Mouse (Mus musculus): ENCODE measurements at regions not wholly inside any gene's neighbourhood (a gene's known extent, or its start where the extent isn't known, plus 50 kb on each side); places are given as distances from the start of the nearest gene placed in this dataset.

- DNase-seq (ENCODE audit: low read depth, low spot score): peak; percentile 47
Measured at GRCm38 (mm10) chr19:14891689-14892389, 294.0 kb upstream of the Tle4 start.

DNA sequence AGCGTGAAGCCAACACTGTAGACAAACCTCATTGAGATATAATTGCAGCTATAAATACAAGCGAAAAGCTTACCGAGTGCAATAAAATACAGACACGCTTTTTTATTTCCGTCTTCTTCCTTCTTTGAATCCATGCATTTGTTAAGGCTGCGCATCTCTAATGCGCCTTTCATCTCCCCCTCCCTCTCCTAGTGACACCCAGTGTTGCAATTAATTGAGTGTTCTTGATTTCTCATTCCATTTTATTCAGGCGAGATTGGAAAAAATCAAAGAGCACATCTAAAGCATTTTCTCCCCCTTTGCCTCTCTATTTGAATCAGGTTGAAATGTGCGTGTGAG is 293.2 kb upstream of the Tle4 start:
- no peak for DNase-seq (ENCODE audit: low read depth, low spot score)

DNA sequence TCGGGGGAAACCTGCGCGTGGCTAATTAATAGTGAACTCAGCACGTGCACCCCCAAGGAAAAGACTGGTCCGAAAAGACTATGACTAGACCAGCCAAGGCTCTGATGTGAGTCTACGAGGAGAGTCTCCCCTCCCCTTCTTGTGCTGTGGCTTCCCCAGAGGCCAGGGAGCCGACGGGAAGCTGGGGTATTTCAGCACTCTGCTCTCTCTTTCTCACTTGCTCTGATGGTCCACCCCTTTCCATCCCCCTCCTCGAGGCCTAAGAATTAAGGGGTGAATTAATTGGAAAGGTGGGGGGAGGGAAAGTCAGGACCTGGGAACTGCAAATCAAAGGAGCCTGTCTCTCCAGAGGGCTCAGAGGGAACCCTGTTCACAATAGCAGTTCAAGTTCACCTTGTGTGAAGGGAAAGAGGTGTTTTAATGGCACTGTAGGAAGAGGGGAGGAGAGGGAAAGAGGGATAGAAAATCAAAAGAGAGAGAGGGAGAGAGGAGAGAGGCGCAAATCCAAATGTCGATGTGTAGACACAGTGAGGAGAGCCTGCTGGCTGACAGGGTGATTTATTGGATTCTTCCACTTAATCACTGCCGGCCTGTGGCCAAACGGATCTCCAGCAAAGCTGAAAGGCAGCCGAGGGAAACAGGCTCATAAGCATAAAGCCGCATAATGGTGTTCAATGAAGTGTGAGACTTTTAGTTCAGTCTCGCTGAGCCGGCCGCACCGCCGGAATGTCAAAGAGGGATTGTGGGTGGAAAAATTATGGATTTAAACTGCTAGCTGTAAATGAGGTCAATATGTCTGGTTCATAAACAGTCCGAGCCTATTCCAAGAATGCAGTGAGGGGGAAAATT is 292.6 kb upstream of the Tle4 start:
- peak; percentile 91 for DNase-seq (ENCODE audit: low read depth, low spot score)

DNA sequence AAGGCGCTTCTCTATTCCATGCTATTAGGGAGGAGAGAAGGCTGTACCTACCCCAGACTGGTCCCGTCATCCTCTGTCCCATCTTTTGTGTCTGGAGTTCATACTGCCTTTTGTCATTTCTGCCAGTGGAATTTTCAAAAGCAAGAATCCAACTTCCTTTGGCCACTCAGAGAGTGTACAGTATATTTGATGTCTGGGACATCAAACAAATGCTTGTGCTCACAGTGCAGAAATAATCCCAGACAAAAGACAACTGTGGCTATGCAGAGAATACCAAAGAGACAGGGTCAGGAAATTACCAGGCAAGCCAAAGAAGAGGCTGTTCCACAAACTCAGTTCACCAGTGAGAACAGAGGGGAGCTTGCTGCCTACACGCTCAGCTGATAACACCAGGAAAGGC is 291.9 kb upstream of the Tle4 start:
- no peak for DNase-seq (ENCODE audit: low read depth, low spot score)

DNA sequence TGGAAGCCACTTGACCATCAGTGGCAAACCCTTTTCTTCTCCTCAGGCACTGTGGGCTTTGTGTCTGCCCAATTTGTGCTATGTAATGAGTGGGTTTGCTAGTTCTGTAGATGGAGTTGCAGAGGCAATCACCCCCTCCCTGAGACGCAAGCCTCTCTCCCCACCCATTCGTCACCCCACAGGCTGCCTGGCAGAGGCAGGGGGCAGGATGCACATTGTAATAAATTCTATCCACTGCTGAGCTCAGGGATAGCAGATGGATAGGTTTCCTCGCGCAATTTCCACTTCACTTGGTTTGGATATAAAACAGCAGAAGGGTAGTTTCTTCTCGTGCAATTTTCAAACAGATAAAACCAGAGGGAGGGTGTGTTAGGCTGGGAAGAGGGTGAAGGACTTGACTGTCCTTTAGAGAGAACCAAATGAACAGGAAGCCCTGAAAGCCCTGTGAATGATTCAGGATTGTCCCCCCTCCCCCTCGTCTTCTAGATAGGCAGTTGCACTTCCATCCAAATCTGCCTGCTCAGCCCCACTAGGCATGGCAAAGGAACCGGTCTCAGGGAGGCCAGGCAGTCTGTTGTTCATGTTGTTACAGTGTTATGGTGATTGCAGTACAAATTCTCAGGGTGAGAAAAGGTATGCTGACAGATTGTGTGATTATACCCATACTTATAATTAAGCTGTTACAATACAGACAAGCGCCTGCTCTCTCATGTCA is 286.0 kb upstream of the Tle4 start:
- DNase-seq (ENCODE audit: low read depth, low spot score): no peak

- DNase-seq (ENCODE audit: low read depth, low spot score): no peak
Measured at GRCm38 (mm10) chr19:14880818-14881217, 283.0 kb upstream of the Tle4 start.

DNA sequence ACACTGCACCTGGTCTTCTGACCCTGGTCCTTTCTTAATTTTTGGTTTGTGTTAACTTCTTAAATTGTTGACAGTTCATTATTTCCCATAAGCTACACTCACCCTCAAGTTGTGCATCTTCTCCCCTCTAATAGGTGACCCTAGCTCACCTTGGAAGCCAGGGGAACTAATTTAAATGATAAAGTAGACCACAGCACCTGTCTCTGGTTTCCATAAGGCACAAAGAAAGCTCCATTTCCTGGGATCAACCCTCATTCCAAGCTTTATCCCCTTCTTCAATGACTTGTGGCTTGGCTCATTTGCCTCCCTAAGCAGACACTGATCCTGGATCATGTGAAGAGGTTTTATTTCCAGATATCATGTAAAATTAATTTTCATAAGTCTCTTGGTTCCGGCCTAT is 276.1 kb upstream of the Tle4 start:
- DNase-seq (ENCODE audit: low read depth, low spot score): no peak

- peak; percentile 61 for DNase-seq (ENCODE audit: low read depth, low spot score)
Measured at GRCm38 (mm10) chr19:14871178-14871867, 273.5 kb upstream of the Tle4 start.

- DNase-seq (ENCODE audit: low read depth, low spot score): no peak
Measured at GRCm38 (mm10) chr19:14862654-14863468, 265.0 kb upstream of the Tle4 start.

DNA sequence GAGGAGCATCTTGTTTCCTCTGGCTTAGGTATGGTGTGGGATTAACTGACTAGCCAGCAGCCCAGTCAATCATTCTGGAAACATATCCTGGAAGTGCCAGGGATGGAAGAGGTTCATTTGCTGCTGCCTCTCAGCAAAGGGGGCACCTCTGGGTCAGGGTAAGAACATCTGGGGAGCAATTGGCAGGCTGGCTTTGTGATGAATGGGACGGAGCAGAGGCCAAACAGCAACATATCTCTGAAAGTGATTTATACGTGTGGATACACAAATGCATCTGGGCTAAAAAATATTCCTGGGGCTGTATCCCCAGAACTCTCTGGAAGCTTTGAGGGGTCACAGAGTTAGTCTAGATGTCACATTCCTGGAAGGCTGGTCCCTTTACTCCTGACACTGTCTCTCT is 257.2 kb upstream of the Tle4 start:
- peak; percentile 56 for DNase-seq (ENCODE audit: low read depth, low spot score)

- DNase-seq (ENCODE audit: low read depth, low spot score): no peak
Measured at GRCm38 (mm10) chr19:14853416-14853815, 255.6 kb upstream of the Tle4 start.

DNA sequence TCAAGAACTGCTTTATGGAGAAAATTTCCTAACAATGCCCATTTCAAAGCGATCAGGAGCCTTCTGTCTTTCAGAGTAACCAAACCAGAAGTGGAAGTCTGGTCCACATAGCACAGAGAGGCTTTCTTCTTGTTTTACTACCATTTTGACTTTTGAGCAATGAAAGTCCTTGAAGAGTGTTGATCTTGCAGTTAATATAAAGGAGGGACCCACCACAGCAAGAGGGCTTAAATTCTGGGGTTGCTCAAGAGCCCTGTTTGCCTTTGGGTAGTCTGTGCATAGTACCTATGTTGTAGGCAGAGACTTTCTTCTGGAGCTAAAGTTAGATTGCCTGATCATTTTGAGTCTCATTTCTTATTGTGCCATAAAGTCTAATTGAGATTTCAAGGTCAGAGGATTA is 251.7 kb upstream of the Tle4 start:
- no peak for DNase-seq (ENCODE audit: low read depth, low spot score)

- peak; percentile 46 for DNase-seq (ENCODE audit: low read depth, low spot score)
Measured at GRCm38 (mm10) chr19:14847120-14847519, 249.3 kb upstream of the Tle4 start.

- no peak for DNase-seq (ENCODE audit: low read depth, low spot score)
Measured at GRCm38 (mm10) chr19:14835629-14836028, 237.8 kb upstream of the Tle4 start.

- DNase-seq (ENCODE audit: low read depth, low spot score): no peak
Measured at GRCm38 (mm10) chr19:14816354-14816753, 218.5 kb upstream of the Tle4 start.

GRCm38 (mm10) chr19:14806787-14807186 is 208.9 kb upstream of the Tle4 start:
- no peak for DNase-seq (ENCODE audit: low read depth, low spot score)

DNA sequence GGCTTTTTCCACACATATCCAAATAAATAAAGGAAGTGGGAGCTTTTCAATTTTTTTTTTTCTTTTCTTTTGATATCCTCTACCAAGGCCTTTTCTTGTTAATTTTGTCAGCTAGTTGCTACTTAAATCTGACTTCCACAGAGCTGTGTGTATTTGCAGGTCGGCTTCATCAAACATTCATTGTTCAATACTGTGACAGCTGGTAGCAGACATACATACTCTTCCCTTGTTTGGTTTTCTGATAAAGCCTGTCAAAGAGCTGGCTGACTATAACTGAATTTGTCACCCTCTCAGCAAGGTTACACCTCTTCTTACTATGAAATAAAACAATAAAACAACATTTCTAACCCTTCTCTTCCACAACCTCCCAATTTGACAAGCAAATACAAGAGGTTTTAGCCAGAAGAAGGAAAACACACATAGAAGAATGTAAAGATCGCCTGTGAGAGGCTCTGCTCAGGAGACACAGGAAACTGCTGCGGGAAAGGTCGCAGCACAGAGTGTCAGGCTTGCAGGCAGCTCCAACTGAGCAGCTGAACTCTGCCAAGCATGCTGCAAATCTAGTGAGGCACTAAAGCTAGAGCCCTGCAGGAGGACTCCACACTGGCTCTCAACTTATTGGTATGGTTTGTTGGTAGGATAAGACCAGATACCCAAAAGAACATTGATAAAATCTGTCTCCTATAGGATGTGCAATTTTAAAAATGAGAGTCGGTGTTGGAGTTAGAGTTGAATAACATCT is 205.2 kb upstream of the Tle4 start:
- no peak for DNase-seq (ENCODE audit: low read depth, low spot score)

GRCm38 (mm10) chr19:14801669-14802068 is 203.8 kb upstream of the Tle4 start:
- DNase-seq (ENCODE audit: low read depth, low spot score): no peak

- DNase-seq (ENCODE audit: low read depth, low spot score): no peak
Measured at GRCm38 (mm10) chr19:14799002-14799401, 201.2 kb upstream of the Tle4 start.

- no peak for DNase-seq (ENCODE audit: low read depth, low spot score)
Measured at GRCm38 (mm10) chr19:14798417-14798816, 200.6 kb upstream of the Tle4 start.

Measured in mesoderm, embryonic 11.5 days (tissue).